Mouse (Mus musculus) thymus, postnatal 36 days (tissue): ENCODE results near the gene Brip1.

Experiments
- DNase-seq, 2 experiments: peaks; one replicate each; pipeline ENCODE4 v3.0.0; 2022; ENCODE audit warnings: mixed read lengths in 2 of 2

Brip1 gene

DNA sequence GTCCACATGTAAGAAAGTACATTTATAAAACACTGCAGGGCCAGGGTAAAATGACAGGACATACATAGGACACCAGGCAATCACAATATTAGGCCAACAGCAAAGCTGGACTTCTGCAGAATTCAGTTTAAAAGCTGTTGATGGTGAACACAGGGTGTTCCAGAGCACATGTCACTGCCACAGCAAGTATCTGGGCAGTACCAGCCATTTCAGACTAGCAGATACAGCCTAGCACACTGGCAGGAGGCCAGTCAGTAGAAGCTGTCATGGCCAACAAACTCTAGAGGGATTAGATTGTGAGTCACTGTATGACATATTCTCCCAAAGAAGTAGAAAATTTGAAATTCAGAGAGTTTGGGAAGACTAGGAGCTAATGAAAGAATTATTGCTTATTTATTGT lies 94.4 kb downstream of the Brip1 start:
- no peak for DNase-seq

DNA sequence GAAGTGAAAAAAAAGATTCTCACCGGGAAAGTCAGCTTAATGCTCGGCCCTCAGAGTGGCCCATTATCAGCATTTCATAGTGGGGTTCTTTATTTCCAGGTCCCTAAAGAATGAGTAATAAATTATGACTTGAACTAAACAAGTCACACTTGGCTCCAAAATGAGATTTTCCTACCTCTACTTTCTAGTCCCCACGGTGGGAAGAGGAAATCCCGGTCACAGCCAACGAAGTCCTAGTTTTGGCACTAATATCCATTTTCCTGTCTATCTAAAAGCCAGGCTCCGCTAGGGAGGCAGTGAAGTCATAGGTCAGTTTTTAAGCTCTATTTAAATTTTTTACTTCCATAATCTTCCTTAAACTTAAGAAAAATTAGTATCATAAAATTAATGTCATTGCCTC lies 99.8 kb downstream of the Brip1 start:
- no peak for DNase-seq

GRCm38 (mm10) chr11:86099341-86099740 lies 101.7 kb downstream of the Brip1 start:
- no peak for DNase-seq

DNA sequence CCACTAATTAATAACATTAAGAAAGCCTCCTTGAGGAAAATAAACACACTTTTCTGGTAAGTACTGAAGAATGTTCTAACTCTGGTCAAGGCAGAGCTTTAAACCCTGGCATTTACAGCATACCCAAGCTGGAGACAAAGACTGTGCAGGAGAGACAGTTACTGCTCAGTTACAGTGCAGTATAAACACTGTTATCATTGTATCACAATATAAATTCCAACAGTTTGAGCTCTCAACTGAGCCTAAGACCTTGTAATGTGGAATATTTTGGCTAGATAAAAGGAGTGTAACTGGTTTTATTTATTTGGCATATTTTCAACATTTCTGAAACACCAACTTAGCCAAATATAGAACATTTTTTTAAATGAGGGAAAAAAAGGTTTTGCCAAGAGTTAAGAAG lies 112.2 kb downstream of the Brip1 start:
- DNase-seq = no peak

- DNase-seq = no peak
Observed at GRCm38 (mm10) chr11:86084522-86084921, 116.5 kb downstream of the Brip1 start.

GRCm38 (mm10) chr11:86078025-86078424 lies 123.0 kb downstream of the Brip1 start:
- no peak for DNase-seq

- DNase-seq = no peak
Observed at GRCm38 (mm10) chr11:86076966-86077365, 124.0 kb downstream of the Brip1 start.

GRCm38 (mm10) chr11:86076403-86076802 lies 124.6 kb downstream of the Brip1 start:
- no peak for DNase-seq

GRCm38 (mm10) chr11:86075371-86075770 lies 125.6 kb downstream of the Brip1 start:
- DNase-seq = no peak

DNA sequence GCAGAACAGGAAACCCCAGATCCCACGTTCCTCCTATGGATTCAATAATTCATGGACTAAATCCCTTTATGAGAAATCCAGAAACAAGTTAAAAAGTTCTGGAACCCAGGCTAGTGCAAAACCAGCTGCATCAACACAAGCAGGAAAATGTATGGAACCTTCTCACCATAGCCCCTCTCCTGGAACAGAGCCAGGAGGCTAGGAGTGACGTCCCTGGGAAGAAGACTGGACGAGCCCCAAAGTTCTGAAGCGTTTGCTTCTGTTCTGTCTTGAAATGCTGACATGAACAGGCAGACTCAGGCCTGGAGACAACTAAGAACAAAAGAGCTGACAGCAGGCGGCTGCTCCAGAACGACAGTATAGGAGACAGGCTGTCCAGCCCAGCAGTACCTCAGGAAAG lies 132.3 kb downstream of the Brip1 start:
- DNase-seq = no peak

DNA sequence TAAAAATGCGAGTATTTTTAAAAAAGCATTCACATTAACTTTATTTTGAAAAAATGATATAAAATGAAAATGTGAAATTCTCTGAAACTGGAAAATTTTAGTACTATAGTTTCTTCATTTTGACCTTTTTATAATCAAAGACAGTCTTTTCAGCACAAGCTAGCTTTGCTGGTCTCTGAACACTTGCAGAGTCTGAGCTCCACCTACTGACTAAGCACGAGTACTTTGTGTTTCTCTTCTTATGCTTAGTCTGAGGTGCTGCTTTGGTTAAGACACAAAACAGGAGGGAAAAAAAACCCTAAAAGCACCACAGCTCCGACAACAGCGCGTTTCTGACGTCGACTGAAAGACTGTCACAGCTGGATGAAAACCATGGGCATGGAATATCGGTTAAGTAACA lies 133.8 kb downstream of the Brip1 start:
- DNase-seq = no peak

GRCm38 (mm10) chr11:86064881-86065280 lies 136.1 kb downstream of the Brip1 start:
- no peak for DNase-seq

- DNase-seq = no peak
Observed at GRCm38 (mm10) chr11:86061243-86061642, 139.8 kb downstream of the Brip1 start.

GRCm38 (mm10) chr11:86059123-86059522 lies 141.9 kb downstream of the Brip1 start:
- DNase-seq = no peak

- no peak for DNase-seq
Observed at GRCm38 (mm10) chr11:86055806-86056205, 145.2 kb downstream of the Brip1 start.

DNA sequence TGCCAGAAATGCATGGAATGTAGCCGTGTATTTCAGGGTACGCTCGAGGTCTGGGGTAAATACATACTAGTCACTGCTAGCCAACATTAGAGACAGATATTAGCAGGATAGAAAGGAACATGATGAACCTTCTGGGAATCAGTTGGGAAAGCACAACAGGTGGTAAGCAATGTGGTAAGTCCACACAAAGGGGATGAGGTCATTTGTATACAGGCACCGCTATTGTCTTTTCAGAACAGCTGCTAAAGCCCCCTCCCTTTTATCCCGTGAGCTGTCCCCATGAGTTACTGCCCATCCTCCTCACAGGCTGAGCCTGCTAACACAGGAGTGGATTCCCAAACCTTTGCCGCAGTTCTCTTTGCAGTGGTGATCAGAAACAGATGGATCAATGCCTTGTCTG lies 149.6 kb downstream of the Brip1 start:
- DNase-seq = no peak

- DNase-seq = no peak
Observed at GRCm38 (mm10) chr11:86050430-86051280, 150.3 kb downstream of the Brip1 start.

GRCm38 (mm10) chr11:86039994-86040393 lies 161.0 kb downstream of the Brip1 start:
- no peak for DNase-seq

- DNase-seq = no peak
Observed at GRCm38 (mm10) chr11:86039355-86039754, 161.6 kb downstream of the Brip1 start.

DNA sequence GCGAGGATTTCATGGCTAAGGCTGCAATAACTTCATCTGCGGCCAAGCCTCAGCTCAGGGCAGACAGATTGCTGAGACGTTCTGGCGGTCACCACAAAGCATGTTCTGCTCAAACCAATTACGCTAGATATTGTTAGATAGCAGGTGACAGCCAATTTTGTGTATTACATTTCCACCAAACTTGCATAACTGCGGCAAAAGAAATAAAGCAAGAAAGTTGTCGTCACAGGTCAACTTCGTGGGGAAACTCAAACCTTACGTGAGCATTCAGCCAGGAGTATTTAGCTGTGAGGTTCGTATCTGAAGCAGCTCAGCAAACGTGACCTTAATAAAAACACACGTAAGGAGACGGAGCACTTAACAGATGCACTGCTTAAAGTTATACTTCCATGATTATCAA lies 162.3 kb downstream of the Brip1 start:
- DNase-seq = no peak

GRCm38 (mm10) chr11:86032910-86033309 lies 168.1 kb downstream of the Brip1 start:
- no peak for DNase-seq

GRCm38 (mm10) chr11:86028034-86028433 lies 173.0 kb downstream of the Brip1 start:
- DNase-seq = no peak

- no peak for DNase-seq
Observed at GRCm38 (mm10) chr11:86026556-86027194, 174.3 kb downstream of the Brip1 start.

- DNase-seq = no peak
Observed at GRCm38 (mm10) chr11:86022439-86022838, 178.6 kb downstream of the Brip1 start.
